Mouse (Mus musculus): ENCODE results near the gene Gm13271. TPM values are rescaled to one million over a fixed set of nuclear protein-coding genes. Genes with fewer than 3 reads are reported as not detected.
"Not testable (repeated sequence)": the region's sequence is repeated elsewhere in the genome, so short reads cannot be mapped to it uniquely, and the experiment has no call there.

The Gm13271 gene
- polyA plus RNA-seq, 1 experiment from 2014 or later, result not detected

- H3K27me3 ChIP-seq; H3K27ac ChIP-seq; H3K9ac ChIP-seq; H3K9me3 ChIP-seq; H3K36me3 ChIP-seq; H3K4me3 ChIP-seq; ATAC-seq (ENCODE audit: insufficient number of reproducible peaks, insufficient read depth, low FRiP score, low TSS enrichment, low read depth); H3K4me1 ChIP-seq: not testable (repeated sequence)
- H3K4me2 ChIP-seq, result peak overlapping the region; percentile 51; the same call in 1 of the 2 replicates
- WGBS, result 48% methylated on average over 9 of the region's 9 CpGs
Observed at GRCm38 (mm10) chr4:88762341-88762740, 7.7 kb downstream of the Gm13271 start.

- Histone ChIP-seq H3K4me3 (peak overlapping the region; percentile 45), H3K4me2 (peak overlapping the region; percentile 57), H3K9ac (peak overlapping the region; percentile 67), H3K27ac (peak overlapping the region; percentile 64; the same call in 1 of the 2 replicates)
- H3K9me3 ChIP-seq; ATAC-seq (ENCODE audit: insufficient number of reproducible peaks, insufficient read depth, low FRiP score, low TSS enrichment, low read depth); H3K4me1 ChIP-seq; H3K36me3 ChIP-seq; H3K27me3 ChIP-seq: not testable (repeated sequence)
- 5% methylated on average over 29 of the region's 42 CpGs for WGBS
Observed at GRCm38 (mm10) chr4:88763384-88764018, 8.8 kb downstream of the Gm13271 start.

- not testable (repeated sequence) for H3K4me3 ChIP-seq; H3K9me3 ChIP-seq; H3K27ac ChIP-seq; H3K9ac ChIP-seq; H3K4me2 ChIP-seq; H3K27me3 ChIP-seq; ATAC-seq (ENCODE audit: insufficient number of reproducible peaks, insufficient read depth, low FRiP score, low TSS enrichment, low read depth); H3K36me3 ChIP-seq; H3K4me1 ChIP-seq
- WGBS, result no CpG with 5 or more reads among the region's 32 CpGs
Observed at GRCm38 (mm10) chr4:88773534-88773933, 18.9 kb downstream of the Gm13271 start, which contains the start of gene Gm13290. Gene Gm13290, plus strand, starts transcription at chr4:88773834.

GRCm38 (mm10) chr4:88776622-88777021, 22.0 kb downstream of the Gm13271 start, which contains the start of gene Gm13289:
Gene Gm13289, plus strand, starts transcription at chr4:88776922.
- H3K27ac ChIP-seq; H3K4me2 ChIP-seq; H3K9me3 ChIP-seq; ATAC-seq (ENCODE audit: insufficient number of reproducible peaks, insufficient read depth, low FRiP score, low TSS enrichment, low read depth); H3K4me3 ChIP-seq; H3K4me1 ChIP-seq; H3K9ac ChIP-seq; H3K36me3 ChIP-seq; H3K27me3 ChIP-seq: not testable (repeated sequence)
- no CpG with 5 or more reads among the region's 29 CpGs for WGBS

GRCm38 (mm10) chr4:88779550-88779949, 24.9 kb downstream of the Gm13271 start, which contains the start of gene Gm13272:
Gene Gm13272, plus strand, starts transcription at chr4:88779850.
- not testable (repeated sequence) for H3K27ac ChIP-seq; H3K4me2 ChIP-seq; H3K4me1 ChIP-seq; ATAC-seq (ENCODE audit: insufficient number of reproducible peaks, insufficient read depth, low FRiP score, low TSS enrichment, low read depth); H3K4me3 ChIP-seq; H3K9ac ChIP-seq; H3K9me3 ChIP-seq; H3K27me3 ChIP-seq; H3K36me3 ChIP-seq
- no CpG with 5 or more reads among the region's 29 CpGs for WGBS

- H3K27ac ChIP-seq; H3K4me1 ChIP-seq; H3K9ac ChIP-seq; H3K4me2 ChIP-seq; H3K27me3 ChIP-seq; H3K36me3 ChIP-seq; H3K4me3 ChIP-seq; H3K9me3 ChIP-seq; ATAC-seq (ENCODE audit: insufficient number of reproducible peaks, insufficient read depth, low FRiP score, low TSS enrichment, low read depth): not testable (repeated sequence)
- 41% methylated on average over 16 of the region's 18 CpGs for WGBS
Observed at GRCm38 (mm10) chr4:88780320-88780719, 25.7 kb downstream of the Gm13271 start.

- not testable (repeated sequence) for H3K4me1 ChIP-seq; H3K9me3 ChIP-seq; H3K27me3 ChIP-seq; ATAC-seq (ENCODE audit: insufficient number of reproducible peaks, insufficient read depth, low FRiP score, low TSS enrichment, low read depth); H3K36me3 ChIP-seq; H3K27ac ChIP-seq
- Histone ChIP-seq H3K4me3 (peak within 1 kb of the TSS; percentile 30), H3K9ac (0 out of 2 replicates have a peak within 1 kb of the TSS, but pooled peaks have one; percentile 21), H3K4me2 (peak within 1 kb of the TSS; percentile 47)
- WGBS, result 15% methylated on average over 5 of the region's 7 CpGs
Observed at GRCm38 (mm10) chr4:88781831-88782230, 27.2 kb downstream of the Gm13271 start, which contains the start of gene Ifnz. Gene Ifnz, plus strand, starts transcription at chr4:88782131.

GRCm38 (mm10) chr4:88782335-88782734, 27.7 kb downstream of the Gm13271 start:
- not testable (repeated sequence) for H3K4me1 ChIP-seq; H3K36me3 ChIP-seq; H3K27me3 ChIP-seq; ATAC-seq (ENCODE audit: insufficient number of reproducible peaks, insufficient read depth, low FRiP score, low TSS enrichment, low read depth); H3K27ac ChIP-seq; H3K9me3 ChIP-seq
- 0 out of 2 replicates have a peak overlapping the region, but pooled peaks have one; percentile 21 for H3K9ac ChIP-seq
- peak overlapping the region; percentile 30 for H3K4me3 ChIP-seq
- peak overlapping the region; percentile 47 for H3K4me2 ChIP-seq
- WGBS, result 0% methylated on average over 14 of the region's 31 CpGs

GRCm38 (mm10) chr4:88785409-88785808, 30.7 kb downstream of the Gm13271 start, which contains the start of gene Gm13276:
Gene Gm13276, plus strand, starts transcription at chr4:88785709.
- ATAC-seq (ENCODE audit: insufficient number of reproducible peaks, insufficient read depth, low FRiP score, low TSS enrichment, low read depth); H3K4me2 ChIP-seq; H3K9me3 ChIP-seq; H3K36me3 ChIP-seq; H3K4me3 ChIP-seq; H3K27me3 ChIP-seq; H3K4me1 ChIP-seq; H3K9ac ChIP-seq; H3K27ac ChIP-seq: not testable (repeated sequence)
- WGBS, result no CpG with 5 or more reads among the region's 27 CpGs

- not testable (repeated sequence) for H3K4me1 ChIP-seq; H3K4me3 ChIP-seq; H3K27me3 ChIP-seq; H3K27ac ChIP-seq; H3K4me2 ChIP-seq; H3K9me3 ChIP-seq; ATAC-seq (ENCODE audit: insufficient number of reproducible peaks, insufficient read depth, low FRiP score, low TSS enrichment, low read depth); H3K36me3 ChIP-seq; H3K9ac ChIP-seq
- WGBS, result 2% methylated on average over 4 of the region's 28 CpGs
Observed at GRCm38 (mm10) chr4:88788402-88788801, 33.7 kb downstream of the Gm13271 start, which contains the start of gene Gm13277. Gene Gm13277, plus strand, starts transcription at chr4:88788632.

- H3K4me1 ChIP-seq; H3K4me2 ChIP-seq; ATAC-seq (ENCODE audit: insufficient number of reproducible peaks, insufficient read depth, low FRiP score, low TSS enrichment, low read depth); H3K36me3 ChIP-seq; H3K4me3 ChIP-seq; H3K27ac ChIP-seq; H3K9me3 ChIP-seq; H3K9ac ChIP-seq; H3K27me3 ChIP-seq: not testable (repeated sequence)
- no CpG with 5 or more reads among the region's 28 CpGs for WGBS
Observed at GRCm38 (mm10) chr4:88791250-88791649, 36.6 kb downstream of the Gm13271 start, which contains the start of gene Gm13278. Gene Gm13278, plus strand, starts transcription at chr4:88791550.

- not testable (repeated sequence) for H3K4me1 ChIP-seq; H3K27ac ChIP-seq; H3K9me3 ChIP-seq; H3K27me3 ChIP-seq; ATAC-seq (ENCODE audit: insufficient number of reproducible peaks, insufficient read depth, low FRiP score, low TSS enrichment, low read depth); H3K36me3 ChIP-seq; H3K4me2 ChIP-seq; H3K4me3 ChIP-seq; H3K9ac ChIP-seq
- 0% methylated on average over 16 of the region's 52 CpGs for WGBS
Observed at GRCm38 (mm10) chr4:88793936-88794675, 39.4 kb downstream of the Gm13271 start, which contains the start of gene Gm13275. Gene Gm13275, plus strand, starts transcription at chr4:88794487.
